Mouse (Mus musculus): ENCODE data around the gene Lyzl4.

The Lyzl4 gene

GRCm38 (mm10) chr9:121653668-121654067 lies 11.8 kb upstream of the Lyzl4 start:
- in situ Hi-C loops (cut with MboI, MseI) = no loop called here

- in situ Hi-C loops (cut with MboI, MseI) = no loop called here
Measured at GRCm38 (mm10) chr9:121647026-121647425, 5.1 kb upstream of the Lyzl4 start.

DNA sequence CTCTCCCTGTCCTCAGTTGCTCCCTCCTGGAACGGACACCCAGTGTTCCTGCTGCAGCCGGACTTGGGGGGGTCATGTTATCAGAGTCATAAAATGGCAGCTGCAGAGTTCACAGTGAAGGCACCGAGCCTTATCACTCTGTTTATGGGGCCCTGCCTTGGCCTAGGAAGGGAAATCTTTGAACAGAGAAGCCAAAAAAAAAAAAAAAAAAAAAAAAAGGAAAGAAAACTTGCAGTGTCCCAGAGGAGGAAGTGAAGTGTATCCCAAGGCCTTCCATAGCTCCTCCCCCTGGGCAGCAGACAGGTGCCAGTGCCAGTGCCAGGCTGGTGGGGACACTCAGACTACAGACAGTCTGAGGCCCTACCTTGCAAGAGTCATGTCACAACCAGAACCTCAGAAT lies 3.0 kb upstream of the Lyzl4 start:
- in situ Hi-C loops (cut with MboI, MseI) = no loop called here

GRCm38 (mm10) chr9:121642401-121643181 lies 695 bp upstream of the Lyzl4 start, which contains the start of gene Vipr1:
TSS of gene Vipr1 (plus strand) at chr9:121642716.
- in situ Hi-C loops (cut with MboI, MseI) = no loop called here

DNA sequence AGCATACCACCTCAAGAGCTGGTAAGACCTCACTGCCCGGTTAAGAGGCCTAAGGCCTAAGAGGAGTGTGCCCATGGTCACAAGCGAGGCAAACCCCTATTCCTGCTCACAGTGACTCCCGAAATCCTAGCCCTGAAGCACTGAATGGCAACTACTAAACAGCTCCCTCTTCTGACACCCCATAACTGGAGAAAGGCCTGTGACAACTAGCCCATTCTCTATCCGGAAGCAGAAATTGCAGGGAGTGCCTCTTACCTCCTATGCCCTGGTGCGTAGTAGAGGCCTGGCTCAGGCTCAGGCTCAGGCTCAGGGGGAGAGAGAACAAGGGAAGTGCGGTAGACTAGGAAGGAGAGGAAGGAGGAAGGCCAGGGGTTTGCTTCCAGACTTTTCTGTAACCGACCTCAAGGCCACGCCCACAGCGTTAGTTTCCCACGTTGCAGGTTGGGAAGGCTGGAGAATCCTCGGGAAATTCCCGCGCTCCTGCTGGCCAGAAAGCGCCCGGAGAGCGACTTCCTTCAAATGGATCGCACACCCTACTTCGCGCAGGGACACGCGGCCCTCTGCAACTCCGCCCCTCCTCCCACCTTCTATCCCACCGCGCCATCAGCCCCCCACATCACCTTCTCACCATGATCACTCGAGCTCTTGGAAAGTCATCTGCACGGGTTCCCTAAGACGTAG lies 521 bp downstream of the Lyzl4 start:
- in situ Hi-C loops (cut with MboI, MseI) = no loop called here

DNA sequence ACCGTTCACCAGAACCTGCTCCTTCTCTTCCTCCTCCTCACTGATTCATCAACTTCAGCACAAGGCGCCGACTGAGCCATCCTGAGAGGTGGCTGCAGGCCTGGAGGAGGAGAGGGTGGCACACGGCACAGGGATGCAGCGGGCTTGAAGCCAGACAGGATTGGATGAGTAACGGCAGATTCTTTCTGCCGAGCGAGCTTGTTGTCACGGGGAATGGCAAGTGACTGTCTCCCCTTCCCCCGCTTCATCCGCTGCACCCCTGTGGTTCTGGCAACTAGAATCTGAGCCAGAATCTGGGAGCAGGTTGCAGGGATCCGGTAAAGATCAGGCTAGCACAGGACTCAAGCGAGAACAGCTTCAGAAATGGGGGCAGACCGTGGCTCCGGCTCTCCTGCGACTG lies 2.1 kb downstream of the Lyzl4 start:
- in situ Hi-C loops (cut with MboI, MseI) = no loop called here

DNA sequence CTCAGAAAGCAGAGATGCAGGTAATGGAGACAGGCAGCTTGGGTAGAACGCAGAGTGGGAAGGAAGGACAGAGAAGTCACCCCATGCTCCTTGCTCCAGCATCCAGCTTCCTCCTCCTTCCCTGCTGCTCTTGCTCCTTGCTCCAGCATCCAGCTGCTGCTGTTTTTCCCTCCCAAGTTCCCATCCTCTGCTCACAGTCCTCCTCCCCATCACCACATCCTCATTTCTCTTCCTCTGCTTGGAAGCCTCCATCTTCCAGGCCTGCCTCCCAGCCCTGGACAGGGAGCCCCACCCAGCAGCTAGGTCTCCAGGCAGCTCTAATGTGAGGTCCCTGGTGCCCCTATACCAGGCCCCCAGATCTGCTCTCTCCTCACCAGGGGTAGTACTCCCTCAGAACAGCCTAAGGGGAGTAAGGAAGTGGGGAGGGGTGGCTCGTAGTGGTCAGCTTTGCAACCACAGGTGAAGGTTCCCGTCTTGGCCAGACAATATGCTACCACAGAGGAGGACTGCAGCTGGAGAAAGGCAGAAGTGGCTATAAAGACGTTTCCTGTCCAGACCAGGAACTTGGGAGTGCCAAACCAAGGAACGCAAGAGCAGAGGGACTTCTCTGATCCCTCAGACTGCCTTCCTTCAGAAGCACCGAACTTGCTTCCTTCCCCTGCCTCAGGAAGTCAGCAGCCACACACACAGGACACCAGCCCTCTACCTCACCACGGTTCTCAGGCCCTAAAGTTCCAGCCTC lies 5.9 kb downstream of the Lyzl4 start:
- in situ Hi-C loops (cut with MboI, MseI) = no loop called here

DNA sequence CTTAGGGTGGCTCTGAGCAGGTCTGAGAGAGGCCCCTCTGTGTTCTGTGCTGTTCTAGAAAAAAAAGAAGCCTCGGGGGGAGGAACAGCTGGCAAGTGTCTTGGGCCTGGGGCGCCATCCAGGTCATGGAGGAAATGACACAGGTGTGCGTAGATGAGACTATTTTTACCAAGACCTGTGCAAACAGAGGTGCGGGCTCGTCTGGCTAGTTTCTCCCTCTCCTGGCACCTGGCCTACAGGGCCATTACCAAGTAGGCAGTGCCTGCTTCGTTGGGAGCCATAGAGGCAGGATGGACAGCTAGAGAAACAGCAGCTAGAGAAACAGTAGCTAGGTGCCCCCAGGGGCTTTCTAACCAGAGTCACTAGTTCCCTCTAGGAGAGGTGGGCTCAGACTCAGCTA lies 8.6 kb downstream of the Lyzl4 start:
- in situ Hi-C loops (cut with MboI, MseI) = no loop called here

DNA sequence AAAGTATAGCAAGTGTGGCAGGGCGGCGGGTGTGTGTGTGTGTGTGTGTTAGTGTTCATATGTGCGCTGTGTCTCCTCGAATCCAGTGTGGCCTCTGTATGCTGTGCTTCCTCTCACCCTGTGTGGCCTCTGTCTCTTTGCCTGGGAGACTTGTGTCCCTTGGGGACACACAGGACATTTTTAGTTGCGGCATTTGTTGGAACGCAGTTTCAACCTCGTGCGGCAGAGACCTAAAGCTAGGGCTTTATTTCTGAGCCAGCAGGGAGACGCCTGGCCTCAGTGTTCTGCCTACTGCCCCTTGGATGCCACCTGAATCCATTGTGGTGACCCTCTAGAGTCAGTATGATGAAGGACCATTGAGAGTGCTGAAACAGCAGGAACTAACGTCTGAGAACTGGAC lies 9.0 kb downstream of the Lyzl4 start:
- in situ Hi-C loops (cut with MboI, MseI) = no loop called here

GRCm38 (mm10) chr9:121631946-121632345 lies 9.9 kb downstream of the Lyzl4 start:
- in situ Hi-C loops (cut with MboI, MseI) = no loop called here

- in situ Hi-C loops (cut with MboI, MseI) = no loop called here
Measured at GRCm38 (mm10) chr9:121630627-121631026, 11.3 kb downstream of the Lyzl4 start.

- in situ Hi-C loops (cut with MboI, MseI) = no loop called here
Measured at GRCm38 (mm10) chr9:121624920-121625319, 17.0 kb downstream of the Lyzl4 start.

DNA sequence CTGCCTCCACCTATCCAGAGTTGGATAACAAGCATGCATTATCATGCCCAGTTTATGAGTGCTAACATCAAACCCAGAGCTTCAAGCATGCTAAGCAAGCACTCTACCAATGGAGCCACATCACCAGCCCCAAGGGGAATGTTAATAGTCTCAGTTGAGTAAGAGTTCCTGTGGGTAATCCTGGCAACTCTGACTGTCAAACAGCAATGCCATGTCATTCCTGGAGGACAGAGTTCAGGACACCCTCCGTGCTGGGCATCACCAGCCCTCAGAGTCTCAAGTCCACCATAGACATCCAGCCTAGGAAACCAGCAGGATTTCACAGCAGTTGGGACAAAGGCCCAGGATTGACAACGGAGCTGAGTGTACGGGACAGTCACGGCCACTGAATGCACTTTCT lies 18.7 kb downstream of the Lyzl4 start:
- in situ Hi-C loops (cut with MboI, MseI) = no loop called here

GRCm38 (mm10) chr9:121619441-121619840 lies 22.5 kb downstream of the Lyzl4 start:
- in situ Hi-C loops (cut with MboI, MseI) = no loop called here

GRCm38 (mm10) chr9:121616471-121616870 lies 25.4 kb downstream of the Lyzl4 start:
- in situ Hi-C loops (cut with MboI, MseI) = no loop called here

GRCm38 (mm10) chr9:121614241-121614757 lies 27.6 kb downstream of the Lyzl4 start:
- in situ Hi-C loops (cut with MboI, MseI) = loop anchor here (5.0 kb wide), 1 partner anchor 127 kb away; no protein-coding TSS in a partner anchor

DNA sequence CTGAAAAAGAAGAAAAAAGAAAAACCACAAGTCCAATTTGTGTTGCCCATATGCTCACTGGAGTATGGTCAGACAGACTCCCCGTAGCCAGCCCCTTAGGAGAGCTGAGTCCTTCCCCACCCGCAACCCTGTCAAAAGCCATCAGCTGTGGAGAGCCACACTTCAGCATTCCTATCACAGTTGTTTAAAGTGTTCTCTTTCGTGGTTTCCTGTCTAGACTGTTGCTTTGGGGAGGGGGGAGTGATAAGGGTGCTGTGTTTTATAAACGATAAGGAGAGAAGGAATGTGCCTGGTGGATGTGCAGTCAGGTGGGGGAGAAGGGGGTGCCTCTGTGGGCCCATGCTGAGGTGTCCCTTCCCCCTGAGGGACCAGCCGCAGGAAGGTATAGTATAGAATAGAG lies 28.7 kb downstream of the Lyzl4 start:
- in situ Hi-C loops (cut with MboI, MseI) = loop anchor here (5.0 kb wide), 1 partner anchor 126 kb away; no protein-coding TSS in a partner anchor

- in situ Hi-C loops (cut with MboI, MseI) = no loop called here
Measured at GRCm38 (mm10) chr9:121609381-121609780, 32.5 kb downstream of the Lyzl4 start.

GRCm38 (mm10) chr9:121606498-121607096 lies 35.3 kb downstream of the Lyzl4 start:
- in situ Hi-C loops (cut with MboI, MseI) = no loop called here

GRCm38 (mm10) chr9:121605414-121606278 lies 36.2 kb downstream of the Lyzl4 start:
- in situ Hi-C loops (cut with MboI, MseI) = no loop called here

GRCm38 (mm10) chr9:121602381-121602780 lies 39.5 kb downstream of the Lyzl4 start:
- in situ Hi-C loops (cut with MboI, MseI) = no loop called here
